Mouse (Mus musculus) brain, embryonic 14.5 days (tissue): ENCODE data around the gene Cdc25b.

Source experiments
- CTCF ChIP-seq: fragments of 200-500 bp; IDR thresholded peaks from 2 replicates; pipeline ENCODE4 v1.5.1; 2012; ENCODE audit warnings: inconsistent platforms, mild to moderate bottlenecking, moderate library complexity, borderline replicate concordance; ENCODE audit not compliant: insufficient read depth, insufficient read length; ENCODE audit errors: extremely low read depth
- POLR2A ChIP-seq: fragments of 200-500 bp; IDR thresholded peaks from 2 replicates; pipeline ENCODE4 v1.6.1; 2012; ENCODE audit warnings: mild to moderate bottlenecking, inconsistent platforms, borderline replicate concordance; ENCODE audit not compliant: poor library complexity, insufficient read depth, insufficient read length, severe bottlenecking; ENCODE audit errors: extremely low read depth

- TF ChIP-seq POLR2A (no peak), CTCF (no peak)
These were observed 45.8 kb downstream of the Cdc25b start for GRCm38 (mm10) chr2:131232558-131232957.
